Mouse (Mus musculus) CH12.LX (cell line): ENCODE data around the gene Dpep1.

ENCODE experiments used
- CTCF ChIP-seq, 2 experiments: IDR thresholded peaks in 1 of 2; conservative IDR thresholded peaks in 1 of 2; 2 replicates each; pipeline ENCODE4 v1.5.1; 2011 to 2012; ENCODE audit warnings: low read depth in 2 of 2, low read length in 2 of 2, improper control_type of control experiment in 1 of 2, inconsistent platforms in 1 of 2, mild to moderate bottlenecking in 1 of 2, moderate library complexity in 1 of 2
- KAT2A ChIP-seq: IDR thresholded peaks from 2 replicates; pipeline ENCODE4 v1.6.1; 2012; ENCODE audit warnings: low read length, improper control_type of control experiment, inconsistent platforms; ENCODE audit not compliant: insufficient replicate concordance
- MAX ChIP-seq: IDR thresholded peaks from 2 replicates; pipeline ENCODE4 v1.6.1; 2011; ENCODE audit warnings: low read length, improper control_type of control experiment
- MAZ ChIP-seq: IDR thresholded peaks from 2 replicates; pipeline ENCODE4 v1.6.1; 2012; ENCODE audit warnings: low read depth, mild to moderate bottlenecking, inconsistent platforms, low read length, improper control_type of control experiment, moderate library complexity
- POLR2A ChIP-seq: IDR thresholded peaks from 2 replicates; pipeline ENCODE4 v1.6.1; 2011; ENCODE audit warnings: low read depth, mild to moderate bottlenecking, improper control_type of control experiment, low read length
- RCOR1 ChIP-seq: conservative IDR thresholded peaks from 2 replicates; pipeline ENCODE4 v1.6.1; 2012; ENCODE audit warnings: low read depth, mild to moderate bottlenecking, inconsistent platforms, low read length, improper control_type of control experiment
- ZC3H11A ChIP-seq: IDR thresholded peaks from 2 replicates; pipeline ENCODE4 v1.6.1; 2012; ENCODE audit warnings: low read depth, mild to moderate bottlenecking, inconsistent platforms, low read length, improper control_type of control experiment
- ZMIZ1 ChIP-seq: IDR thresholded peaks from 2 replicates; pipeline ENCODE4 v1.6.1; 2012; ENCODE audit warnings: low read depth, mild to moderate bottlenecking, inconsistent platforms, low read length, improper control_type of control experiment

GRCm38 (mm10) chr8:123137645-123138077, 48.4 kb upstream of the Dpep1 start:
- TF ChIP-seq POLR2A (no peak), MAZ (no peak), RCOR1 (no peak), KAT2A (no peak), ZMIZ1 (no peak), CTCF (conservative IDR thresholded peaks at IDR 0.05 in 1 of 2, IDR thresholded peaks at IDR 0.05 in 1 of 2; ENCODE audit: low read depth in 2 of 2, low read length in 2 of 2) (no peak), MAX (no peak), ZC3H11A (no peak)
